Mouse (Mus musculus): ENCODE measurements at regions not wholly inside any gene's neighbourhood (a gene's known extent, or its start where the extent isn't known, plus 50 kb on each side); places are given as distances from the start of the nearest gene placed in this dataset.

- Histone ChIP-seq H3K27ac (ENCODE audit: low read length) (no peak overlapping the region), H3K9ac (replicated peaks; ENCODE audit: low read length) (no peak overlapping the region), H3K36me3 (ENCODE audit: insufficient read depth, low read length) (no peaks in the 10 kb centered on the region), H3K4me2 (replicated peaks; ENCODE audit: low read depth, low read length) (no peak overlapping the region), H3K27me3 (ENCODE audit: insufficient read depth, low read length) (no peaks in the 10 kb centered on the region), H3K4me1 (ENCODE audit: insufficient read depth, low read length) (no peaks in the 10 kb centered on the region), H3K4me3 (ENCODE audit: low read length) (no peak overlapping the region), H3K9me3 (ENCODE audit: low read length) (no peaks in the 10 kb centered on the region)
- ATAC-seq (ENCODE audit: low FRiP score, low TSS enrichment): no peak
- 76% methylated on average over 13 of the region's 13 CpGs for WGBS
Measured at GRCm38 (mm10) chr1:184630695-184631475, 101.5 kb downstream of the Hlx start.

DNA sequence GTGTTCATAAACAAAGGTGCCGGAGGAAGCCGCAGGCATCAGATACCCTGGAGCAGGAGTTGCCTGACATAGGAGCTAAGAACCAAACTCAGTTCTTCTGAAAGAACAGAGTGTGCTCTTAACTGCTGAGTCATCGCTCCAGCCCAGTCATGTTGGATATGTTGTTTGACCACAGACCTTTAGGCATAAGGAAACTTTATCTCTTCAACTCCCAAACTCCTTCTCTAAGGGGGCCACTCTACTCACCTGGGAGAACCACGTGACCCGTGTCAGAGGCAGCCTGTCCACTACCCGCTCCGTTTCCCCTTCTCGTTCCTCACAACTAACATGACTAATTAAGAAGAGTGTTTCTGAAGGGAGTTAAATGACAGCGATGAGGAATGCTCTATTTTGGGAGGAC is 103.2 kb downstream of the Hlx start:
- Histone ChIP-seq H3K9ac (replicated peaks; ENCODE audit: low read length) (no peak overlapping the region), H3K4me2 (replicated peaks; ENCODE audit: low read depth, low read length) (no peak overlapping the region), H3K9me3 (ENCODE audit: low read length) (no peaks in the 10 kb centered on the region), H3K4me1 (ENCODE audit: insufficient read depth, low read length) (no peaks in the 10 kb centered on the region), H3K36me3 (ENCODE audit: insufficient read depth, low read length) (no peaks in the 10 kb centered on the region), H3K4me3 (ENCODE audit: low read length) (no peak overlapping the region), H3K27me3 (ENCODE audit: insufficient read depth, low read length) (no peaks in the 10 kb centered on the region), H3K27ac (ENCODE audit: low read length) (no peak overlapping the region)
- 83% methylated on average over 9 of the region's 9 CpGs for whole genome bisulfite sequencing
- no peak for ATAC-seq (ENCODE audit: low FRiP score, low TSS enrichment)

DNA sequence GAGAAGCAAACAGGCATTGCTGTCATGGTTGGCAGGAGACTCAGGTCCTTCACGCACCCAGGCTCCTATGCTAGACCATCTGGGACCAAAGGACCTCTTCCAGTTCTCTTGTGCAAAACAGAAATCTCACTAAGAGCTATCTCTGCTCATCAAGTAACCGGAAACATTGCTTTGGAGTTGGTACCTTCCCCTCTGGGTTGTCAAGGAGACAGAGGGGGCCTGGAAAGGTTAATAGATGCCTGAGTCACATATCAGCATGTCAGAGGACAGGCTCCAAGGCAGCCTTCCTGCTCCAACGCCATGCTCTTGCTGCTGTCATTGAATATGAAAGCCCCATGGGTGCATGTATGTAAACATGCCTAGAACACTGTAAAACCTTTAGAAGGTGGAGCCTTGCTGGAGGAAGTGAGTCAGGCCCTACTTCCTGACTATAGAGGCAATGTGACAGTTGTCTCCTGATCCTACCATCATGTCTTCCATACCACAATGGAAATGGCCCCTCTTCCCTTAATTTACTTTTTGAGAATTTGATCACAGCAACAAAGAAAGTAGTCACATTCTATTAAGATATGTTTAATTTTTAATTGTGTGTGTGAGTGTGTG is 103.8 kb downstream of the Hlx start:
- no peak overlapping the region for H3K4me3 ChIP-seq (ENCODE audit: low read length)
- H3K9ac ChIP-seq (replicated peaks; ENCODE audit: low read length): no peak overlapping the region
- ATAC-seq (ENCODE audit: low FRiP score, low TSS enrichment): no peak
- 66% methylated on average over 3 of the region's 3 CpGs for WGBS
- no peak overlapping the region for H3K4me2 ChIP-seq (replicated peaks; ENCODE audit: low read depth, low read length)
- H3K4me1 ChIP-seq (ENCODE audit: insufficient read depth, low read length): no peaks in the 10 kb centered on the region
- no peaks in the 10 kb centered on the region for H3K9me3 ChIP-seq (ENCODE audit: low read length)
- H3K27me3 ChIP-seq (ENCODE audit: insufficient read depth, low read length): no peaks in the 10 kb centered on the region
- no peaks in the 10 kb centered on the region for H3K36me3 ChIP-seq (ENCODE audit: insufficient read depth, low read length)
- no peak overlapping the region for H3K27ac ChIP-seq (ENCODE audit: low read length)

- Histone ChIP-seq H3K27me3 (ENCODE audit: insufficient read depth, low read length) (peaks cover 2% of the 10 kb centered on the region; the same call in 1 of the 2 replicates), H3K9me3 (ENCODE audit: low read length) (no peaks in the 10 kb centered on the region), H3K4me1 (ENCODE audit: insufficient read depth, low read length) (no peaks in the 10 kb centered on the region), H3K9ac (replicated peaks; ENCODE audit: low read length) (no peak overlapping the region), H3K36me3 (ENCODE audit: insufficient read depth, low read length) (no peaks in the 10 kb centered on the region), H3K4me3 (ENCODE audit: low read length) (no peak overlapping the region), H3K27ac (ENCODE audit: low read length) (no peak overlapping the region), H3K4me2 (replicated peaks; ENCODE audit: low read depth, low read length) (no peak overlapping the region)
- no peak for ATAC-seq (ENCODE audit: low FRiP score, low TSS enrichment)
- 89% methylated on average over 3 of the region's 3 CpGs for WGBS
Measured at GRCm38 (mm10) chr1:184622462-184622861, 110.0 kb downstream of the Hlx start.

GRCm38 (mm10) chr1:184621950-184622349 is 110.5 kb downstream of the Hlx start:
- Histone ChIP-seq H3K9me3 (ENCODE audit: low read length) (no peaks in the 10 kb centered on the region), H3K36me3 (ENCODE audit: insufficient read depth, low read length) (no peaks in the 10 kb centered on the region), H3K4me1 (ENCODE audit: insufficient read depth, low read length) (no peaks in the 10 kb centered on the region), H3K27me3 (ENCODE audit: insufficient read depth, low read length) (peaks cover 2% of the 10 kb centered on the region; the same call in 1 of the 2 replicates), H3K4me3 (ENCODE audit: low read length) (no peak overlapping the region), H3K4me2 (replicated peaks; ENCODE audit: low read depth, low read length) (no peak overlapping the region), H3K27ac (ENCODE audit: low read length) (no peak overlapping the region), H3K9ac (replicated peaks; ENCODE audit: low read length) (no peak overlapping the region)
- no peak for ATAC-seq (ENCODE audit: low FRiP score, low TSS enrichment)
- WGBS: 28% methylated on average over 15 of the region's 15 CpGs

DNA sequence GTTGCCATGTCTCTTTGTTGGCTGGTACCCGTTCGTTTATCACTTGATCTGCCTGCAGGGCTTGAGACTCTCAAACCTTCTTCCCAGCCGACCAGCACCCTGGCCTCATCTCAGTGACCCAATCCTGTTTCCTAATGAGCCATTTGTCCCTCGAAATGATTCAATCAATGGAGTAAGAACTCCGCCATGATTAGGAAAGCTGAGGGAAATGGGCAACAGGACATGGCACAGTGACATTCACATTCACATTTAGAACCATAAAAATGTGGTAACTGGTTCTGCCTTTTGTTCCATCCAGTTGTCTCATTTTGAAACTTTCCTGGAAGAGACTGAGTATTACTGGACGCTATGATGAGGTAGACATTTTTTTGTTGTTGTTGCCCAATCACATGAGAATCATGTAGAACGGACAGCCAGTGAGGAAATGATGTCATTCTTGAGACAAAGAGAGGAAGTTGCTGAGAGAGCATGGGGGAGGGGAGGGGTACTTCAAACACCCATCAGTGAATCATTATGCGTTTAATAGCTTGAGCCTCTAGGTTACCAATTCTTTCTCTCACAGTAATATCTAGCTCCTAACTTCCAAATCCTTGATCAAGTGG is 114.5 kb downstream of the Hlx start:
- Histone ChIP-seq H3K4me1 (ENCODE audit: insufficient read depth, low read length) (no peaks in the 10 kb centered on the region), H3K36me3 (ENCODE audit: insufficient read depth, low read length) (no peaks in the 10 kb centered on the region), H3K9ac (replicated peaks; ENCODE audit: low read length) (no peak overlapping the region), H3K9me3 (ENCODE audit: low read length) (no peaks in the 10 kb centered on the region), H3K4me2 (replicated peaks; ENCODE audit: low read depth, low read length) (no peak overlapping the region), H3K27ac (ENCODE audit: low read length) (no peak overlapping the region), H3K4me3 (ENCODE audit: low read length) (no peak overlapping the region), H3K27me3 (ENCODE audit: insufficient read depth, low read length) (no peaks in the 10 kb centered on the region)
- no peak for ATAC-seq (ENCODE audit: low FRiP score, low TSS enrichment)
- WGBS: 74% methylated on average over 8 of the region's 8 CpGs

- Histone ChIP-seq H3K9me3 (ENCODE audit: low read length) (no peaks in the 10 kb centered on the region), H3K36me3 (ENCODE audit: insufficient read depth, low read length) (no peaks in the 10 kb centered on the region), H3K27me3 (ENCODE audit: insufficient read depth, low read length) (no peaks in the 10 kb centered on the region), H3K4me3 (ENCODE audit: low read length) (no peak overlapping the region), H3K9ac (replicated peaks; ENCODE audit: low read length) (no peak overlapping the region), H3K4me1 (ENCODE audit: insufficient read depth, low read length) (no peaks in the 10 kb centered on the region), H3K27ac (ENCODE audit: low read length) (no peak overlapping the region), H3K4me2 (replicated peaks; ENCODE audit: low read depth, low read length) (no peak overlapping the region)
- 73% methylated on average over 3 of the region's 3 CpGs for WGBS
- no peak for ATAC-seq (ENCODE audit: low FRiP score, low TSS enrichment)
Measured at GRCm38 (mm10) chr1:184615991-184616390, 116.4 kb downstream of the Hlx start.

DNA sequence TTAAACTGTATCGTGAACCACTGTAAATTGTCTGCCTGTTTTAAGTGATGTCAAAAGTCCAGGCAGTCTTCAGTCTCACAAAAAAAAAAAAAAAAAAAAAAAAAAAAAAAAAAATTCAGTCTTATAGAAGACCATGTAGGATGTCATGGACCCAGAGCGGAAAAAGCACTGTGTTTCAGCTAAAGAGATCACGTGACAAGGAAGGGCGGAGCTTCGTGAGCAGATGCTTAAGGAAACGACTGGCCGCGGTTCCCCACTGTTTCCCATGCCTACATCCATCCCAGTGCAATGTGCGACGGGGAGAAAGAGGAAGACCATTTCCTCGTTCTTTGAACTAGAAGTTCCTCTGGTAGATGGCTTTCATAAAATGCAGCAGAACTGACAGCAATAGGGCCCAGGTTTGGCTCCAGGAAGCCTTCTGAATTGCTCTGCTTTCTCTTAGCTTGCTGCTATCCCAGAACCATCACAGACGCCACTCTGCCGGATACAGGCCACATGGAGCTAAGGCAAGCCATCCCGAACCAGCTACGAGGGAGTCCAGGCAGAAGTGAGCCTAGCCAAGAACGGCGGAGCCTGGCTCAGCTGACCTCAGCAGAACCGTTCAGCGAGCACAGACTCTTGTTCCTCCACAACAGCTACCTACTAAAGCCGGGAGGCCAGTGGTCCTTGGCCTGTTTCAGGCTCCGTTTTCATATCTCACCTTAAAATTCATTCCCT is 117.6 kb downstream of the Hlx start:
- no peaks in the 10 kb centered on the region for H3K27me3 ChIP-seq (ENCODE audit: insufficient read depth, low read length)
- no peaks in the 10 kb centered on the region for H3K9me3 ChIP-seq (ENCODE audit: low read length)
- no peak for ATAC-seq (ENCODE audit: low FRiP score, low TSS enrichment)
- H3K4me1 ChIP-seq (ENCODE audit: insufficient read depth, low read length): no peaks in the 10 kb centered on the region
- 79% methylated on average over 21 of the region's 21 CpGs for WGBS
- H3K4me2 ChIP-seq (replicated peaks; ENCODE audit: low read depth, low read length): no peak overlapping the region
- no peaks in the 10 kb centered on the region for H3K36me3 ChIP-seq (ENCODE audit: insufficient read depth, low read length)
- no peak overlapping the region for H3K9ac ChIP-seq (replicated peaks; ENCODE audit: low read length)
- no peak overlapping the region for H3K4me3 ChIP-seq (ENCODE audit: low read length)
- no peak overlapping the region for H3K27ac ChIP-seq (ENCODE audit: low read length)

DNA sequence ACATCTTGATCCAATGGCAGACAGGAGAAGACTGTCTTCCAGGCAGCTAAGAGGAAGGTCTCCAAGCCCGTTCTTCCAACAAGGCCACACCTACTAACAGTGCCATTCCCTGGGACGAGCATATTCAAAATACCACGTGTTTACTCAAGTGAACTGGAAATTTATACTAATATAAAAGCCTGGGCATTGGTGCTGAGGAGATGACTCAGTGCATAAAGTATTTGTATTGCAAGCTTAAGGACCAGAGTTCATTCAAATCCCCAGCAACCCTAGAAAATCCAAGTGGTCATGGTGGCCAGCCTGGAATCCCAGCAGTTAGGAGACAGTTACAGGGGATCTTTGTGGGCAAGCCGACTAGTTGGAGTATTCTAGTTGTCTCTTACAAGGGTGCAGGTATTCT is 119.5 kb downstream of the Hlx start:
- Histone ChIP-seq H3K27ac (ENCODE audit: low read length) (no peak overlapping the region), H3K36me3 (ENCODE audit: insufficient read depth, low read length) (no peaks in the 10 kb centered on the region), H3K4me2 (replicated peaks; ENCODE audit: low read depth, low read length) (no peak overlapping the region), H3K4me1 (ENCODE audit: insufficient read depth, low read length) (no peaks in the 10 kb centered on the region), H3K9me3 (ENCODE audit: low read length) (no peaks in the 10 kb centered on the region), H3K27me3 (ENCODE audit: insufficient read depth, low read length) (no peaks in the 10 kb centered on the region), H3K4me3 (ENCODE audit: low read length) (no peak overlapping the region), H3K9ac (replicated peaks; ENCODE audit: low read length) (no peak overlapping the region)
- no peak for ATAC-seq (ENCODE audit: low FRiP score, low TSS enrichment)
- 66% methylated on average over 4 of the region's 4 CpGs for WGBS

Measured in kidney, embryonic 16.5 days (tissue).